Mouse (Mus musculus) liver, adult (tissue): ENCODE measurements around the gene Hba-a1.

Experiments
- GATA4 ChIP-seq: IDR thresholded peaks from 2 replicates; pipeline ENCODE4 v1.6.1; 2014; ENCODE audit warnings: mild to moderate bottlenecking, low read length; ENCODE audit not compliant: insufficient replicate concordance

The Hba-a1 gene

GRCm38 (mm10) chr11:32303455-32303854, 20.1 kb downstream of the Hba-a1 start:
- no peak for TF ChIP-seq GATA4

GRCm38 (mm10) chr11:32307006-32307405, 23.7 kb downstream of the Hba-a1 start:
- TF ChIP-seq GATA4: no peak

- no peak for TF ChIP-seq GATA4
Measured at GRCm38 (mm10) chr11:32309446-32309845, 26.1 kb downstream of the Hba-a1 start.

GRCm38 (mm10) chr11:32309928-32310327, 26.6 kb downstream of the Hba-a1 start:
- no peak for TF ChIP-seq GATA4

- TF ChIP-seq GATA4: no peak
Measured at GRCm38 (mm10) chr11:32316009-32316408, 32.7 kb downstream of the Hba-a1 start.

GRCm38 (mm10) chr11:32320507-32321195, 37.3 kb downstream of the Hba-a1 start:
- TF ChIP-seq GATA4: no peak

- TF ChIP-seq GATA4: no peak
Measured at GRCm38 (mm10) chr11:32321196-32321565, 37.9 kb downstream of the Hba-a1 start.

- TF ChIP-seq GATA4: no peak
Measured at GRCm38 (mm10) chr11:32324609-32325008, 41.3 kb downstream of the Hba-a1 start.

GRCm38 (mm10) chr11:32331075-32331474, 47.8 kb downstream of the Hba-a1 start:
- TF ChIP-seq GATA4: no peak

GRCm38 (mm10) chr11:32331861-32332260, 48.5 kb downstream of the Hba-a1 start:
- no peak for TF ChIP-seq GATA4

- TF ChIP-seq GATA4: no peak
Measured at GRCm38 (mm10) chr11:32333235-32333634, 49.9 kb downstream of the Hba-a1 start.
